Mouse (Mus musculus): ENCODE measurements around the gene A030003K21Rik. TPM values are rescaled to one million over a fixed set of nuclear protein-coding genes. Genes with fewer than 3 reads are reported as not detected.
"Not testable (repeated sequence)": the region's sequence is repeated elsewhere in the genome, so short reads cannot be mapped to it uniquely, and the experiment has no call there.

The A030003K21Rik gene
- polyA plus RNA-seq, 1 experiment = not detected

- H3K27me3 ChIP-seq (ENCODE audit: control insufficient read depth, insufficient read depth, low read length) = no peaks in the 10 kb centered on the region
- H3K36me3 ChIP-seq (ENCODE audit: control insufficient read depth, insufficient read depth, low read length) = no peaks in the 10 kb centered on the region
- H3K4me1 ChIP-seq (ENCODE audit: control insufficient read depth, insufficient read depth, insufficient read length, low read length) = no peaks in the 10 kb centered on the region
- no peak overlapping the region for H3K27ac ChIP-seq (ENCODE audit: insufficient read depth, low read depth, low read length)
- TF ChIP-seq CTCF (IDR thresholded peaks at IDR 0.05; ENCODE audit: extremely low read depth, insufficient read length, insufficient replicate concordance, low read depth, low read length) (no peak), POLR2A (IDR thresholded peaks at IDR 0.05; ENCODE audit: low read depth, low read length) (no peak)
- H3K4me3 ChIP-seq (ENCODE audit: low read depth, low read length) = no peak overlapping the region
- WGBS = 87% methylated on average over 2 of the region's 2 CpGs
These were observed 5.4 kb upstream of the A030003K21Rik start for GRCm38 (mm10) chr1:82948601-82949000.

DNA sequence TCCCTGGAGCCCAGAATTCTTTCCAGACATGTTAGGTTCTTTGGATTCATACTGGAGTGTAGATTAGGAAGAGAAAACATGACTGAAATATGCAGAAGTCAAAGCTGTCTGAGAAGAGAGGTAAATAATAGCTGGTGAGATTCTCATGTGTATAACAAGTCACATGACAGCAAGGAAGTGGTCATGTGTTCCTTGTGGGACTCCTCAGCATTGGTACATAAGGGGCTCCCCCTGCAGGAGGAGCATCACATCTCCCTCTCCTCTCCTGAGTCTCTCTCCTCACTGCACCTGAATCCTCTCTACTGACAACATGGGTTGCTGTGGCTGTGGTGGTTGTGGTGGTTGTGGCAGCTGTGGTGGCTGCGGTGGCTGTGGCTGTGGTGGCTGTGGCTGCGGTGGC lies 2.8 kb upstream of the A030003K21Rik start:
- not testable (repeated sequence) for H3K27me3 ChIP-seq (ENCODE audit: control insufficient read depth, insufficient read depth, low read length); H3K27ac ChIP-seq (ENCODE audit: insufficient read depth, low read depth, low read length); H3K4me3 ChIP-seq (ENCODE audit: low read depth, low read length); H3K4me1 ChIP-seq (ENCODE audit: control insufficient read depth, insufficient read depth, insufficient read length, low read length); H3K36me3 ChIP-seq (ENCODE audit: control insufficient read depth, insufficient read depth, low read length)
- 100% methylated on average over 2 of the region's 2 CpGs for WGBS

- H3K27me3 ChIP-seq (ENCODE audit: control insufficient read depth, insufficient read depth, low read length); H3K4me3 ChIP-seq (ENCODE audit: low read depth, low read length); H3K36me3 ChIP-seq (ENCODE audit: control insufficient read depth, insufficient read depth, low read length); H3K4me1 ChIP-seq (ENCODE audit: control insufficient read depth, insufficient read depth, insufficient read length, low read length); H3K27ac ChIP-seq (ENCODE audit: insufficient read depth, low read depth, low read length): not testable (repeated sequence)
- WGBS = 75% methylated on average over 2 of the region's 2 CpGs
These were observed 683 bp downstream of the A030003K21Rik start for GRCm38 (mm10) chr1:82942505-82942904.

- H3K27ac ChIP-seq (ENCODE audit: insufficient read depth, low read depth, low read length) = no peak overlapping the region
These were observed 4.5 kb downstream of the A030003K21Rik start for GRCm38 (mm10) chr1:82938666-82939065.

GRCm38 (mm10) chr1:82931326-82931725 lies 11.9 kb downstream of the A030003K21Rik start, which contains the start of gene Gm6217:
TSS of gene Gm6217 (minus strand) at chr1:82931399.
- H3K27me3 ChIP-seq (ENCODE audit: control insufficient read depth, insufficient read depth, low read length) = not testable (repeated sequence)
- WGBS = no CpG with 5 or more reads among the region's 6 CpGs

More at GRCm38 (mm10) chr1:82938666-82939065, 4.5 kb downstream of the A030003K21Rik start:
- no peaks in the 10 kb centered on the region for H3K36me3 ChIP-seq (ENCODE audit: control insufficient read depth, insufficient read depth, low read length)
- H3K4me1 ChIP-seq (ENCODE audit: control insufficient read depth, insufficient read depth, insufficient read length, low read length) = no peaks in the 10 kb centered on the region
- H3K4me3 ChIP-seq (ENCODE audit: low read depth, low read length) = no peak overlapping the region
- TF ChIP-seq POLR2A (IDR thresholded peaks at IDR 0.05; ENCODE audit: low read depth, low read length) = no peak
- no peak for TF ChIP-seq CTCF (IDR thresholded peaks at IDR 0.05; ENCODE audit: extremely low read depth, insufficient read length, insufficient replicate concordance, low read depth, low read length)
- WGBS = 89% methylated on average over 5 of the region's 5 CpGs
- H3K27me3 ChIP-seq (ENCODE audit: control insufficient read depth, insufficient read depth, low read length) = no peaks in the 10 kb centered on the region

DNA sequence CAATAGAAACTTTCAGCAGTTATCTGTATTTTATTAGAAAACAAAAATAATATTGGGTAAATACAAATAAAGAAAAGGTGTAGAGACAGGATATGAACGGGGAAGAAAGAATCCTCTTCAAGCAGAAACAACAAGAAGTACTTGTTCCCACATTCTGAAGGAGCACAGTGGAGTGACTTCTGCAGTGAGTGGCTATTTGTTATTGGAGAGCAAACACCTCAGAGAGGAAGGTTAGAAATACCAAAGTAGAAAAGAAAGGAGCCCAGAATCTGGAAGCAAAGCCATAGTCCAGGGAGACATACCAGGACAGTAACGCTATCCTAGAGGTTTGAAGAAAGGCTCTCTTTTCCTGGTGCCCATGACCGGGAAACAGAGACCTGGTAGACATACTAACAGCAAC lies 12.6 kb downstream of the A030003K21Rik start:
- not testable (repeated sequence) for H3K4me3 ChIP-seq (ENCODE audit: low read depth, low read length); H3K4me1 ChIP-seq (ENCODE audit: control insufficient read depth, insufficient read depth, insufficient read length, low read length); H3K27me3 ChIP-seq (ENCODE audit: control insufficient read depth, insufficient read depth, low read length); H3K36me3 ChIP-seq (ENCODE audit: control insufficient read depth, insufficient read depth, low read length); H3K27ac ChIP-seq (ENCODE audit: insufficient read depth, low read depth, low read length)
- WGBS = 88% methylated on average over 3 of the region's 3 CpGs

More at GRCm38 (mm10) chr1:82931326-82931725, 11.9 kb downstream of the A030003K21Rik start, which contains the start of gene Gm6217:
- H3K27ac ChIP-seq (ENCODE audit: insufficient read depth, low read depth, low read length); H3K36me3 ChIP-seq (ENCODE audit: control insufficient read depth, insufficient read depth, low read length); H3K4me1 ChIP-seq (ENCODE audit: control insufficient read depth, insufficient read depth, insufficient read length, low read length); H3K4me3 ChIP-seq (ENCODE audit: low read depth, low read length): not testable (repeated sequence)

- no peak for TF ChIP-seq CTCF (IDR thresholded peaks at IDR 0.05; ENCODE audit: extremely low read depth, insufficient read length, insufficient replicate concordance, low read depth, low read length)
- TF ChIP-seq POLR2A (IDR thresholded peaks at IDR 0.05; ENCODE audit: low read depth, low read length) = no peak
- no peak within 1 kb of the TSS for H3K27ac ChIP-seq (ENCODE audit: insufficient read depth, low read depth, low read length)
- H3K27me3 ChIP-seq (ENCODE audit: control insufficient read depth, insufficient read depth, low read length) = no peaks in the 10 kb centered on the region
- WGBS = 79% methylated on average over 6 of the region's 6 CpGs
- H3K4me1 ChIP-seq (ENCODE audit: control insufficient read depth, insufficient read depth, insufficient read length, low read length) = no peaks in the 10 kb centered on the region
- H3K36me3 ChIP-seq (ENCODE audit: control insufficient read depth, insufficient read depth, low read length) = no peaks in the 10 kb centered on the region
- no peak within 1 kb of the TSS for H3K4me3 ChIP-seq (ENCODE audit: low read depth, low read length)
These were observed 18.5 kb downstream of the A030003K21Rik start, which contains the start of gene A030014E15Rik for GRCm38 (mm10) chr1:82924650-82925049. TSS of gene A030014E15Rik (plus strand) at chr1:82924917.

GRCm38 (mm10) chr1:82913434-82913833 lies 29.8 kb downstream of the A030003K21Rik start:
- 90% methylated on average over 5 of the region's 5 CpGs for WGBS
- not testable (repeated sequence) for H3K4me3 ChIP-seq (ENCODE audit: low read depth, low read length); H3K27ac ChIP-seq (ENCODE audit: insufficient read depth, low read depth, low read length); H3K36me3 ChIP-seq (ENCODE audit: control insufficient read depth, insufficient read depth, low read length); H3K27me3 ChIP-seq (ENCODE audit: control insufficient read depth, insufficient read depth, low read length); H3K4me1 ChIP-seq (ENCODE audit: control insufficient read depth, insufficient read depth, insufficient read length, low read length)

Measured in small intestine, adult 2 months (tissue).